Mouse (Mus musculus) macrophage (primary cell): ENCODE measurements around the gene Slc5a9. TPM values are rescaled to one million over a fixed set of nuclear protein-coding genes. Genes with fewer than 3 reads are reported as not detected.

Experiments used
- H3K27ac ChIP-seq: fragments of 350-480 bp; formaldehyde crosslinking; 2 replicates; pipeline ENCODE4 v1.9.0; 2021
- H3K36me3 ChIP-seq: fragments of 350-480 bp; formaldehyde crosslinking; 2 replicates; pipeline ENCODE4 v1.9.0; 2021; ENCODE audit errors: inconsistent target
- H3K4me3 ChIP-seq: fragments of 350-480 bp; formaldehyde crosslinking; 2 replicates; pipeline ENCODE4 v1.9.0; 2021; ENCODE audit errors: inconsistent target
- H3K79me2 ChIP-seq: fragments of 350-480 bp; formaldehyde crosslinking; 2 replicates; pipeline ENCODE4 v1.9.0; 2021; ENCODE audit errors: inconsistent target
- WGBS: methylation state at CpG from one replicate; pipeline ENCODE4 v1.1.7; 2026; ENCODE audit warnings: inconsistent platforms; ENCODE audit not compliant: missing documents; 5-methylcytosine and 5-hydroxymethylcytosine counted together
- polyA plus RNA-seq: library from polyadenylated mRNA; stranded (reverse); fragments of 250-400 nt; gene quantifications from 3 replicates; pipeline ENCODE4 v1.2.4, GENCODE M21; 2018; ENCODE audit warnings: inconsistent platforms

Slc5a9 gene
- polyA plus RNA-seq, 1 experiment from 2014 or later = not detected

DNA sequence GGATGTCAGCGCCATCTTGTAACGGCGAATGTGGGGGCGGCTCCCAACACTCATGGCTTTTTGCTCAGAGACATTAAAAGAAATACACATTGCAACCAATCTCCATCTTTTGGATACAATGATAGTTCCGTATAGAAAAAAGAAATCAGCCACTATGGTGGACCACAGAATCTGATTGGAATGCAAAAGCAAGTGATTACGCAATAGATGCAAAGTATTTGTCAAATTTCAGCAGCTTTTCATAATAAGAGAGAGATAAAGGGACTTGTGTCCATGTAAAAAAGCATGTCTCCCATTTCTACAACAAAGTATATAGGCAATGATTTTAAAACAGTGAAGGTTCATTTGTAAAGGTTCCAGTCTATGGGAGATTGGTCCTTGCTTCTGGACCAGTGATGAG lies 63.8 kb downstream of the Slc5a9 start:
- WGBS = 93% methylated on average over 6 of the region's 6 CpGs

More for the DNA sequence above, 63.8 kb downstream of the Slc5a9 start:
- no peak overlapping the region for H3K27ac ChIP-seq
- H3K4me3 ChIP-seq = no peak overlapping the region
- no peaks in the 10 kb centered on the region for H3K79me2 ChIP-seq
- no peaks in the 10 kb centered on the region for H3K36me3 ChIP-seq

Other genes starting within 250 kb of the Slc5a9 start
- gene Spata6, start 182.9 kb downstream of the Slc5a9 start, polyA plus RNA-seq = 17.7 to 31.8 TPM (median 21.6 TPM) in 3 replicates
- gene Skint8, start 16.5 kb upstream of the Slc5a9 start, polyA plus RNA-seq = not detected in 3 replicates
- gene Skint7, start 70.0 kb upstream of the Slc5a9 start, polyA plus RNA-seq = not detected in 3 replicates
- gene Skint1, start 103.4 kb upstream of the Slc5a9 start, polyA plus RNA-seq = not detected in 3 replicates
- not detected in 3 replicates for gene Skint4, start 169.1 kb upstream of the Slc5a9 start, polyA plus RNA-seq